Mouse (Mus musculus) brain, embryonic 18.5 days (tissue): ENCODE results near the gene Tmem243.
"Not testable (repeated sequence)": the region's sequence is repeated elsewhere in the genome, so short reads cannot be mapped to it uniquely, and the experiment has no call there.

Experiments used
- DNase-seq: peaks from one replicate; pipeline ENCODE4 v3.0.0-alpha.2; 2012; ENCODE audit warnings: low read depth, low spot score

The Tmem243 gene

DNA sequence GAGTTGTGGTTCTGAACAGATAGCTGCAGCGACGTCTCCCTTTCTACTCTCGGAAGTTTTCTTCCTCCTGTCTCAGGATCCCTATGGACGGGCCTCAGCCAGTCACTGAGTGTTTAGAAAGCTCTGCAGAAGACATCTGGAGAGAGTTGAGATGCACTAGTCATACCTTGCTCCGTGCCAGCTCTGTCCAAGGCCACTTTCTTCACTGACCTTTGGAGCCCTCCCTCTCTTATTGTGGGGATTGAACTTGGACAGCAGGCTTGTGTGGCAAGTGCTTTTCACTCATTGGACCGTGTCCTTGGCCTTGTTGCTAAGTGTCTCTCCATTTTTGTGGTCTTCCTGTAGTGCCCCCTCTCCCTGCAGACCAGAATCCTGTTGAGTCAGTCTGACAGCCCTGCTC is 6.3 kb downstream of the Tmem243 start:
- no peak for DNase-seq

DNA sequence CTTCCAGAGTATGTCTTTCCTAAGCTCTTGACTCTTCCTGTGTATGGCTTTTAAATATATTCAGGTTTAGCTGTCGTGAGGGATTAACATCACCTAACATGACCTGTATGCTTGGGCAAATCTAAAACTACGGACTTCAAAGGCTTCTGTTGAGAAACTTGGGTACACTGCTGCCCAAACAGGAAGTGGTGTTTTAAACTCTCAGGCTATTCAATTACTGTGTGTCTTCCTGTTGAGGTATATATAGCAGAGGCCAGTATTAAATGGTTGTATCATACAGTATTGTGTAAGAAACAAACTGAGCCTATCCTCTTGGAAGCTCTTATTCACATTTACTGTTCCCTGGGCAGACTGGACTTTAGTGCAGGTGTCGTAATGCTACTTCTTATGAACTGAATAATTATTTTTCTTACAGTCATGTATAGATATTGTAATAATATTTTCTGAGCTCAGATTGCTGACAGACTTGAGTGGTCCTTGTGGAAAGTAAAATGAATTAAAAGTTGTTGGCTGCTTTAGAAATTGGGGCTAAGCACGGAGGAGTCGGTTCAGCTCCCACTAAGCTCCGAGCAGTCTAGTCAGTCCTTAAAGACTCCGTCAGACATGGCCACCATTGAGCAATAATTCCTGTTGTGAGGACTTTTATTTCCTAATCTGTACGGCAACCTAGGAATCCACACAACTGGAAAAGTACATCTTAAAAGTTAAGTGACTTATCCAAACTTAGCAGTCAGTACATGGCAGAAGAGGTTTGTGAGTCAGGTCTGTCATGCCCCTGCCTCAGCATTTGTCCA is 7.0 kb downstream of the Tmem243 start:
- no peak for DNase-seq

DNA sequence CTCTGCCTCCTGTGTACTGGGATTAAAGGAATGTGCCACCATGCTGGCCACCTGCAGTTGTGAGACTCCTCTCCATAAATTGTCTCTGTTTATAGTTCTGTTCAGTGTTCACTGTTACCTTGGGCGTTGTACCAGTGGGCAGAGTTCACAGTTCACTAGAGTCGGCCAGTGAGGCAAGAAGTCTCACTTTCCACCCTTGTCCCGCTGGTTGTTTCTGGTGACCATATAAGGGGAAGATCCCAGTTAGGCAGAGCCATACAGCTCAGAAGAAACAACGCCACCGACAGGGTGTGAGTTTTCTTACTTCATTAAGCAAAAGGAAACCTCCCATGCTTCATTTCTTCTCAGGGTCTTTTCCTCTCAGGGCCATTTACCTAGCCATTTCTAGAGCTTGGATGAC is 8.0 kb downstream of the Tmem243 start:
- no peak for DNase-seq

DNA sequence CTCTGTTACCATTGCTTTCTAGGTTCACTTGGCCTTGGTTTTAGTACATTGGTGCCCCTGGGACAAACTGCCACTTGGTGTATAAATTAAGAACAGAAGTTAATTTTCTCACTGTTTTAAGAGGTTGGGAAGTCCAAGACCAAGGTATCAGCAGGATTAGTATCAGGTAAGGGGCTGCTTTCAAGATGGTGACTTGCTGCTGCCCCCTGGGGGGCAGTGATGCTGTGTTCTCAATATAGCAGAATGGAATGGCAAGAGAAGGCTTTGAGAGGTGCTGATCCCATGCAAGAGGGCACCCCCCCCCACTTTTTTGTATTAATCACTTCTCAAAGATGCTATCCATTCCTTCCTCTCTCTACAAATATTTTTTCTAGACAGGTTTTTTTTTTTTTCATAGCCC is 9.1 kb downstream of the Tmem243 start:
- no peak for DNase-seq

DNA sequence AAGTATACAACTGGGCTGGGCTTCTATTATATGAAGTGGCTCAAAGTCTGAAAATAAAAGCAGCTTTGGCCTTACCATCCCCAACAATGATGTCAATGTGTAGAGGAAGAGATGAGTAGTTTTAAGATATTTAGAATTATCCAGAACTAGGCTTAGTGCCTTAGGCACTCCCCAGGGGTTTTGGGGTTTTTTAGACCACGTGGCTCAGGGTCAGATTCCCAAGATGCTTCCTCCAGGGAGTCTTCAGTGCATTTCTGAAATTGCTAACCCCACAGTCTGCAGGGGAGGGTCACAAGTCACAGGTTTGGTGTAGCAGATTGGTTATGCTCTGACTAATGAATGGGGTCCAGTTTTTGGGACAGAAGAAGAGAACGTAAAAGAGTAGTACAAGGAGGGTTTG is 10.8 kb downstream of the Tmem243 start:
- DNase-seq: no peak

DNA sequence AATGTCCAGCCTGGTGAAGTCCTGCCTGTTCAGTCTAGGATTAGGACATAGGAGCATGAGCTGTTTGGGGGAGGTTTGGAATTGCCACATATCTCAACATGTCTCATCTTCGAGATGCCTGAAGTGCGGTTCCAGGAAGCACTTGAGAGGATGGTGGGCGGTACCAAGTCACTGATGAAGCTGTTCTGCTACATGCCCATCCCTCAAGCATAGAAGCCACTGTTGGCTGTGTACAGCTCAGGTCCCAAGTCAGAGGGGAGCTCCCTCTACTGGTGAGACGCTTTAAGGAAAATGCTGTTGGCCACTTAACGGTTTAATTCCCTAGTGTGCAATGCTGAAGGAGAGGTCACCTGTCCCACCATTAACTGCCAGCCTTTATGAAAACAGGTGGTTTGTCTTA is 11.3 kb downstream of the Tmem243 start:
- DNase-seq: no peak

DNA sequence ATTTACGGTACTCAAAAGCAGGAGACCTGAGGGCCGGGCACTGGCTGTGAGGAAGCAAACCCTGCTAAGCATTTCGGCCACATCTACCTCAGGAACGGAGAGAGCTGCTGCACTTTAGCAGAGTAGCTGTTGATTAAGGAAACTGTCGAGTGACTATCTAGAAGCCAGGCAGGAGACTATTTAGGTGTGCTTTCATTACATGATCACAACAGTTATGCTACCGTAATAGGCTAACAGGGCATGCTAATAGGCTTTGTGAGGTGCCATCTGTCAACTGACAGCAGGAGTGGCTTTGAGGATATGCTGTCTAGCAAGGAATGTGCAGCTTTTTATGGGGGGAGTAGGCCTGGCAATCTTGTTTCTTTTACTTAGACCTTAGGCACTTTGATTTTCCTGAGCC is 13.7 kb downstream of the Tmem243 start:
- DNase-seq: no peak

DNA sequence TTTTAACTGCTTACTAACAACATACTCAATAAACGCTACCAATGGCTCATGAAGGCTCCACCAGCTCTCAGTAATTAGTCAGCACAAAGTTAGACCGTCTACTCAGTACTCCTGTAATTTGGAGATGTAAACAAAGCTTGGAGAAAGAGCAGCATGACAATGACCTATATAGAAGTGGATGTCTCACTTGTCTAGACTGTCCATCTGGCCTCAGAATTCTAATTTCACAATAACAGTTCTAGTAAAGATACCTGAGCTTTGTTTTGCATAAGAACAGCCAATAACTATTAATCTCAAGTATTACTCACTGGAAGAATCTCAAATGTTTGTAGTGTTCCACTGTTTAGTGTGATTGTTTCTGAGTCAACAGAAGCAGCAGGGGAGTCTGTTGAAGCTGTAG is 23.7 kb downstream of the Tmem243 start:
- DNase-seq: no peak

DNA sequence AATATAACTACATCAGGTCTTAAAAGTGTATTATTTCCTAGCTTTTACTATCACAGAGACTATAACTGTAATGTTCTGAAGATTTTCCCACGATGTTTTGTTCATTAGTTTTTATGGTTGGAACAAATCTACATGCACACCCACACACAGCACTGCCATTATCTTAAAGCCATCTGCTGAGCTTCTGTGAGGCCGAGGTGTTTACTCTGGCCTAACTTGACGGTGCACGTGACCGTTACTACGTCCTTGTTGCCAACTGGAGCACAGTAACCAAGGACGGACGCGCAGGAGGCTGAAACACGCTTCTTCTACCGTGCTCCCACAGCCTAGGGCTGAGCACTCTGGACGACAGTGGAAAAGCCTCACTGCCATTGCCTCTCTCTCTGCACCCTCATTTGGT is 28.1 kb downstream of the Tmem243 start:
- no peak for DNase-seq

DNA sequence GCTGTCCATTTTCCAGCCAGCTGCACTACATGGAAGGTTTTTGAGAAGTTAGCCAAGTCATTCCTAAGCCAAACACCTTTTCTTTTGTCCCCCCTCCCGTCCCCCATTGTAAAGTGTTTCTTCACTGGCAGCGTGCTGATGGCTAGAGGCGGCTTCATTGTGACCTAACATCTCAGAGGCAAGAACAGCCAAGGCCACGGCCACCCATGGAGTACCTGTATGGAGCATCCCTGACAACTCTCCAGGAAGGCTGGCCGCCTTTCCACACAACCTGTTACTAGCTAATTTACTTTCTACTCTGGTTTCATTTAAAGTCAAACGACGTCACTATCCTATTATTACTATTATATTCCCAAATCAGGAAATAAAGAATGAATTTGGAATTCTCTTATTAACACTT is 31.3 kb downstream of the Tmem243 start:
- DNase-seq: no peak

DNA sequence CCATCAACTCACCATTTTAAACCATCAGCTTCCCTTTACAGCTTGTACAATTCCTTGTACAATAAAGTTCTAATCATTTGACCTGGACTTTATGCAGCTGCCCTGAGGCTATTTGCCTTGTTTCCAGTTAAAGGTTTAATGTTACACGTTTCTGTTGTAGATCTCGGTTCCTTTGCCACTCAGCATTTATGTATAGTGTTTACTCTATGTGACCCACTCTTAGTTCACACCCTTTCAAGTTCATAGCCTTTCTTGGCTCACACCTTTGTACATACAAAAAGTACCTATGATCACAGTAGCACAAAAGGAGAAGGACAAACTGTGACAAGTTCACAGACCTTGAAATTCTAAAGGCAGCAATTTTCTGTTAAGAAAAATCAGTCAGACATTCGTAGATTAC is 35.1 kb downstream of the Tmem243 start:
- no peak for DNase-seq

DNA sequence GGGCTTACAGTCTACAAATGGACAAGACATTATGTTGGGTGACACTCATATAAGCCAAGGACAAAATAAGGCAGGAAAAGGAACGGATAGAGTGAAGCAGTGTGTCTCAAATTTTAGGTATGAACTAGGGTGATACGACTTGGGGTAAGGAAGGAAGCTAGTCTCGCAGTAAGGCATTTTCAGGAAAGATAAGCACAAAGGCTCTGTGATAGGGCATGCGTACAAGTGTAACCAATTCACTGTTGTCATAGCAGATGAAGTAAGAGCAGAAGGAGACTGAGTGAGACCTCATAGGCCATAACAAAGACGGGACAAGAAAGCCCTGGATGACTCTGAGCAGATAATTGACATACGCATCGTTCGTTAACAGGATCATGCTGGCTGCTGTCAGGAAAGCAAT is 40.3 kb downstream of the Tmem243 start:
- DNase-seq: no peak

DNA sequence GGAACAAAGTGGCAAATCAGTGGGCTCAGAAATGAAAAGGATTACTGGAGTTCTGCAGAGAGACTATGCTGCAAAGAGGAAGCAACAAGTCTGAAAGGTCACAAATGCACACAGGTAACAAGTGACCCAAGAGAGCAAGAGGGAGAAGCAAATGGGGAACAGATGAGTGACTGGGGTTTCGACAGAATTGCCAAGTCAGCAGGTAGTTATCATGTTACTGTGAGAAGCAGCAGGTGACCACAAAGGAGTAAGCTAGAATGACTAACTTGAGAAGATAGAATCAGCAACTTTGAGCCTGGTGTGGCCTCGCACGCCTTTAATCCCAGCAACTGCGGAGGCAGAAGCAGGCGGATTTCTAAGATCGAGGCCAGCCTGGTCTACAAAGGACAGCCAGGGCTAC is 41.9 kb downstream of the Tmem243 start:
- DNase-seq: no peak

DNA sequence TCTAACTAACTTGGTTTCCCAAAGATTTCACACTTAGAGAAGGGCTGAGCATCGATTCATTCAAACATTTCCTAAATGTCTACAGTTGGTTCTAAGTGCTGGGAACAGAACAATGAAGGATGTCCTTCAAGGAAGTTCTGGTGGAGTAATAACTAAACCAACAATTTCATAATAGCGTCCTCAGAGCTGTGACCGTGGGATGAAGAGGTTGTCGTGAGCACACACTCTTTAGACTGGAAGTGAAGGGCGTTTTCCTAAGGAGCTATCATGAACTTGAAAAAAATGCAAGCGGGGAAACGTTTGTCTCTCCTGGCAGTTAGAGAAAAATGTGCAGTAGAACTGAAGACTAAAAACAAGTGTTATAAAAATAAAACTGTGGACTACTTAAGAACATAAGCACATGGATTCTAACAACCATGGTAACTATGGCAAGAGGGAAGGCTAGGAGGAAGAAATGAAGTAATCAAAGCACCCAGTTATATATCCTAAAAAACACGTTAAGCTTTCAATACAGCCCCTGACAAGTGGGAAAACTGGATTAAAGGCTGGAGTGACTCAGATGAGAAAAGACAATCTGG is 48.9 kb downstream of the Tmem243 start:
- DNase-seq: no peak

DNA sequence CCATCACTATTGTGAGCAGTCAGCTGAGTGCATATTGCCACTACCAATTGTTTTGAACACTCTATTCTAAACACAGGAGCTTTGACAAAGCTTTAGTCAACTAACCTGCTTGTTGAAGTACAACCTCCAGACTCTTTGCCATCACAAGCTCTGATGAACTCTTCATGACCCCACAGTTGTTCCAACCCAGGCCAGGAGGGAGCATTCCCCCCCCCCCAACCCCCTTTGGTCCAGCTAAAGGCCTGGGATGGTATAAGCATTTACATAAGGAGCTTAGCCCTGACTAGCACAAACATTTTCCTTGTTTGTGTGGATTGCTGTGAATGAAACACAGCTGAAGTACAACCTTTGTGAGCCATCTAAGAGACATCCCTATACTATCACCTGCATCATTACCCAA is 56.3 kb downstream of the Tmem243 start:
- DNase-seq: no peak

DNA sequence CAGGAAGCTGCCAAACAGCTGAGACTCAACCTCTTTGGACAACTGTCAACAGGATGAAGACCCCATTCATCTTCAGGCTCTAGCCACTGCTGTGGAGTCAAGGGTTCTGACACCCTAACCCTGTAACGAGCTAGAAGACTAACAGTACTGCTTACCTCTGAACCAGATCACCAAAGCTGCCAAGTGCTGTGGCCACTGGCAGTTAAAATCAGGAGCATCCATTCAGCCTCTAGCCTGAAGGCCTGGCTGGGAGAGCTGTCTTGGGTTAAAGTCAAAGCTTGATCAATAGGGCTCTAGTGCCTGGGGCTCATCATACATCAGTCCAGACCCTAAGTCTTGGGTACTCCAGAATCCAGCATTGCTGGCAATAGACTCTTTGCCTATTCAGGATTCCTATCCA is 56.9 kb downstream of the Tmem243 start:
- no peak for DNase-seq

DNA sequence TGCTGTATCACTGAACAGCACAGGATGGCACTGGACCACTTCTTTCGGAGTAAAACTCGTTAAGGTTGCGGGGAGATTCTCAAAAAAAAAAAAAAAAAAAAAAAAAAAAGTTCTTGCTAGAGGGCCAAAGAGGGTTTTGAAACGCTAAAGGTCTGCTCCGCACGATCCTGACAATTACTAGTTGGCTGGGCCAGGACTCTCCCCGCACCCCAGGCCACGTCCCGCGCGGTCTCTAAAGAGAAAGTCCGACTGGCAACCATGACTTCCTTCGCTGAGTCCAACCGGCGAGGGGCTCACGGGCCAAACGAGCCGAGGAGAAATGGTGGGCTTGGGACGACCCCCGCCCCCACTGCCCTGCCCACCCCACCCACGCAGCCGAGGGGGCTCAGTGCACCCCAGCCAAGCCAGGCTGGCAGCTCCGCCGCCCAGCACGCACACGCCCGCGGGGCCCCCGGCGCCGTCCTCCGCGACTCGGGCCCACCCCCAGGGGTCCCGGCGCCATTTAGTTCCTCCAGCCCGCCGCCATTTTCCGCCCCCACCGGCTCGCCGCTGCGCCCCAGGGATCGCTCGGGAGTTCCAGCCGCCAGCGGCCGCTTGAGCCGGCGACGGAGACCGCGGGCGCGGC is 60.5 kb downstream of the Tmem243 start:
- no peak for DNase-seq

DNA sequence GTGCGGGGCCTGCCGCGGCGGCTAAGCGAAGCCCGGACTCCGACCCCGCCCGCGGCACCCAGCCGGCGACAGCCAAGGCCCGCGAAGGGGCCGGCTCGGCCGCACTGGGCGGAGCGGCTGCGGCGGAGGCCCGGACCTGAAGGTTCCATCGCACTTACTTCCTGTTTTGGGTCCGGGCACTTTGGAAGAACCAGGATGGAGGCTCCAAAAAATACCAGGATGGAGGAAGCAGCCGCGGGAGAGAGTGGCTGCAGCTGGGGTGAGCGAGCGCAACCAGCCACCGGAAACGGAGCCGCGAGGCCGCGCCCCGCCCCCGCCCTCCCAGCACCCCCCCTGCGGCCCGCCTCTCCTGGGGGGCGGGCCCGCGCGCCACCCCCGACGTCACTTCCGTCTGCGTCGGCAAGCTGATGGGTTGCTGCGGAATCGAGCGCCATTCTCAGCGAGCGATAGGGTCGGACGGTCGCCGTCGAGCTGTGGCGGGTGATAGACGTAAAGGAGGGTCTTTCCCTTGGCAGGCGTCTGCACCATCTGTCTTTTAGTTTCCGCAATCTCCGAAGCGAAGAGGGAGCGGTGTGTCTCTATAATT is 61.1 kb downstream of the Tmem243 start, which contains the start of gene Dmtf1:
Gene Dmtf1, minus strand, starts transcription at position 321 of the 586 bp plus-strand sequence.
- peak; percentile 87 for DNase-seq

DNA sequence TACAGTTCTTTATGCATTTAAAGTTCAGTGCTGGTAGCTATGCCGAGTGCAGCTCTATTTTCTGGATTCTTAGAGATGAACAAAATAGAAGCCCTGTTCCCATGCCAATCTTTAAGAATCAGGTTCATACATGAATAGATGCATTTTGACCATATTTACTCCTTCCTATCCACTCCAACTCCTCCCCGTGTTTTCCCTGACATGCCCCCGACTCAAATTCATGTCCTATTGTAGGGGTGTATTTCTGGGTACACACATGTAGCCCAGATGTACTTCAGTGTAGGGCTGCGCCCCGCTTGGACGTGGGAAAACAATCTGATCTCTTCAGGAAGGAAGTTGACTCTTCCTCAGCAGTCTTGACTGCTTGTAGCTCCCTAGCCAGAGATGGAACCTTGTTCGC is 61.6 kb downstream of the Tmem243 start:
- DNase-seq: no peak

DNA sequence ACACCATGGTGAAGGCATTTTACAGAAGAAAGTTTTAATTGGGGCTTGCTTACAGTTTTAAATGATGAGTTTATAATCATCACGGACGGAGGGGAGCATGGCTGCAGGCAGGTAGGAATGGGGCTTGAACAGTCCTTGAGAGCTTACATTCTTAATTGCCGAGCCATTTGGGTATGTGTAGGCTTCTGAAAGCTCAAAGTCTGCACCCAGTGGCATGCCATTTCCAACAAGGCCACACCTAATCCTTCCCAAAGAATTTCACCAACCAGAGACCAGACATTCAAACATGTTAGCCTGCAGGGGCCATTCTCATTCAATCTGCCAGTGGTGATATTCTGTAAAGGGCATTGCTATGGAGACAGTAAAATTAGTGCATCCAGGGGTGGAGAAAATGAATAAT is 62.9 kb downstream of the Tmem243 start:
- no peak for DNase-seq

DNA sequence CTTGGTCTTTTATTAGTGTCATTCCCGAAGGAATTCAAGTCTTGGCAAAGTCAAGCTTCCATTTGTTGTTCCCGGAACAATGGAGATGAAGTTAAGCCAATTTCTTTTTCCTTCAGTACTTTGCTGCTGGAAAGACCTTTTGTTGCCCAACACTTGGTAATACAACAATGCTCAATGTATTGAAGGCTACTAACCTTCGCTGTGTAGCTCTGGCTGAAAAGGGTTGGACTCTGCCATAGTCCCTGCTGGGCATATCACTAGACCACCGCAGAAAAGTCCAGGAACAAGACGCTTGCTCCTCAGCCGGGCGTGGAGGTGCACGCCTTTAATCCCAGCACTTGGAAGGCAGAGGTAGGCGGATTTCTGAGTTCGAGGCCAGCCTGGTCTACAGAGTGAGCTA is 64.7 kb downstream of the Tmem243 start:
- DNase-seq: not testable (repeated sequence)

DNA sequence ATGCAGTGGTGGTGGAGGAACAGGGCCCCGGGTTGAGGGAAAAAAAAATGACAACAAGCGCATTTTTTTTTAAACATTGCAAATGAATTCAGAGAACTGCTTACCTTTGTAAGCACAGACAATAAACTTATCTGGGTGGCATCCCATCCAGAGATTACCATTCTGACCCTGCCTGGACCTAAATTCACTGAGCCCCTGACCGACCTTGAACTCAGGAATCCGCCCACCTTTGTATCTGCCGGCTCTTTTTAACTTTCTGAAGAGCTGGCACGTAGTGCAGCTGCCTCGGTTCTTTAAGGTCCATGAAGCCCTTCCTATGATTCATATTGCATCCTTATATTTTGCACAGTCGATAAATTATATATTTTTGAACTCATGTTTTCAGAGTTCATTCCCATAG is 65.9 kb downstream of the Tmem243 start:
- DNase-seq: no peak
